Mouse (Mus musculus): ENCODE results near the gene Cldn9. TPM values are rescaled to one million over a fixed set of nuclear protein-coding genes. Genes with fewer than 3 reads are reported as not detected.
A peak's percentile ranks its signal among the peaks of the same experiment; 100 is the strongest.

Cldn9 gene
- total and polyA plus RNA-seq, 2 experiments, result not detected

DNA sequence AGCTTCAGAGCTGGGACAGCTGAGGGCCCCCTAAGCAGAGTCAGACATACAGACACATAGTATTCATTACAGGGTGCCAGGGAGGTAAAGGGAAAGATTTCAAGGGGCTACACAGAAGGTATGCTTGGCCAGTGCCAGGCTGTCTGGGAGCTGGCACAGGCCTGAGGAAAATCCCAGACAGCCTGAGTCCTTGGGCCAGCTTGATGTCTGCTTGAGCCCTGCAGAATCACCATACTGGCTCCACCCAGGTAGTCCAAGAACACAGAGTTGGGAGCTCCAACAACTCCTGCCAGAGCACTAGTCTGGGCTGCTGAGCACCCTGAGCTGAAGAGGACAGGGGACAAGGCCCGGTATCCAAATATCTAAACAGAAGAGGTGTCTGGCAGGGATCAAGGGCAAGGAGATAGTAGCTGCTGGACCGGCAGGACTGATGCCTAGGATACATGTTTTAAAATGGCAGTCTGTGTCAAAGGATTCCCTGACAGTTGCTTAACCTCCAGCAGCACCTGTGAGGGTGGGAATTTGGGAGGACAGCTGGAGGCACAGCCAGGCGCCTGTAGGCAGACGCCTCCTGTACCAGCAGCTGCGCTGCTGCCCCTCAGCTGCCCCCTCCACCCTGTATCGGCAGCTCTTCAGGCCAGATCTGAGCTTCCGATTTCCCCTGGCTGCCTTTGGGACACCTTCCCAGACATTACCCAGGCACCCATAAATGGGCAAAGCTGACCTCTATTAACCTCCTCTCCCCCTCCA lies 38.7 kb upstream of the Cldn9 start, which contains the start of gene 1520401A03Rik:
Gene 1520401A03Rik, minus strand, starts transcription at position 408 of the 750 bp plus-strand sequence.
- Histone ChIP-seq H3K27me3 (ENCODE audit: control insufficient read depth, insufficient read depth, low read length) (no peaks in the 10 kb centered on the region), H3K36me3 (ENCODE audit: control insufficient read depth, insufficient read depth, low read length) (no peaks in the 10 kb centered on the region), H3K79me2 (ENCODE audit: control insufficient read depth, insufficient read depth, low read length) (no peaks in the 10 kb centered on the region), H3K27ac (replicated peaks; ENCODE audit: insufficient read depth, low read depth, low read length) (no peak within 1 kb of the TSS), H3K9ac (ENCODE audit: low read depth, low read length) (no peak within 1 kb of the TSS), H3K4me1 (ENCODE audit: control insufficient read depth, insufficient read depth, low read length) (0 out of 2 replicates have a peak, but pooled peaks cover 3% of the 10 kb centered on the region), H3K4me3 (ENCODE audit: insufficient read depth, low read depth, low read length) (no peak within 1 kb of the TSS)
- 83% methylated on average over 7 of the region's 7 CpGs for WGBS
- no peak for DNase-seq (ENCODE audit: extremely low read depth, low read depth, low spot score)
- no peak for TF ChIP-seq POLR2A (IDR thresholded peaks at IDR 0.05; ENCODE audit: extremely low read depth, insufficient read depth, low read length)
- no peak for TF ChIP-seq CTCF (IDR thresholded peaks at IDR 0.05; ENCODE audit: low read depth, low read length)

GRCm38 (mm10) chr17:23721886-23722285 lies 38.1 kb upstream of the Cldn9 start:
- no peak overlapping the region for H3K27ac ChIP-seq (replicated peaks; ENCODE audit: insufficient read depth, low read depth, low read length)
- no peaks in the 10 kb centered on the region for H3K79me2 ChIP-seq (ENCODE audit: control insufficient read depth, insufficient read depth, low read length)
- H3K4me1 ChIP-seq (ENCODE audit: control insufficient read depth, insufficient read depth, low read length), result 0 out of 2 replicates have a peak, but pooled peaks cover 3% of the 10 kb centered on the region
- WGBS, result 66% methylated on average over 2 of the region's 2 CpGs
- H3K36me3 ChIP-seq (ENCODE audit: control insufficient read depth, insufficient read depth, low read length), result no peaks in the 10 kb centered on the region
- H3K9ac ChIP-seq (ENCODE audit: low read depth, low read length), result no peak overlapping the region
- no peak for TF ChIP-seq POLR2A (IDR thresholded peaks at IDR 0.05; ENCODE audit: extremely low read depth, insufficient read depth, low read length)
- TF ChIP-seq CTCF (IDR thresholded peaks at IDR 0.05; ENCODE audit: low read depth, low read length), result no peak
- no peak overlapping the region for H3K4me3 ChIP-seq (ENCODE audit: insufficient read depth, low read depth, low read length)
- H3K27me3 ChIP-seq (ENCODE audit: control insufficient read depth, insufficient read depth, low read length), result no peaks in the 10 kb centered on the region
- no peak for DNase-seq (ENCODE audit: extremely low read depth, low read depth, low spot score)

- DNase-seq (ENCODE audit: extremely low read depth, low read depth, low spot score), result no peak
- no peak overlapping the region for H3K4me3 ChIP-seq (ENCODE audit: insufficient read depth, low read depth, low read length)
- no peaks in the 10 kb centered on the region for H3K36me3 ChIP-seq (ENCODE audit: control insufficient read depth, insufficient read depth, low read length)
- no peaks in the 10 kb centered on the region for H3K79me2 ChIP-seq (ENCODE audit: control insufficient read depth, insufficient read depth, low read length)
- no peak overlapping the region for H3K27ac ChIP-seq (replicated peaks; ENCODE audit: insufficient read depth, low read depth, low read length)
- no peaks in the 10 kb centered on the region for H3K4me1 ChIP-seq (ENCODE audit: control insufficient read depth, insufficient read depth, low read length)
- no peak overlapping the region for H3K9ac ChIP-seq (ENCODE audit: low read depth, low read length)
- H3K27me3 ChIP-seq (ENCODE audit: control insufficient read depth, insufficient read depth, low read length), result no peaks in the 10 kb centered on the region
- TF ChIP-seq POLR2A (IDR thresholded peaks at IDR 0.05; ENCODE audit: extremely low read depth, insufficient read depth, low read length) (no peak), CTCF (IDR thresholded peaks at IDR 0.05; ENCODE audit: low read depth, low read length) (no peak)
- 75% methylated on average over 1 of the region's 1 CpGs for WGBS
These were observed 35.6 kb upstream of the Cldn9 start for GRCm38 (mm10) chr17:23719455-23719854.

DNA sequence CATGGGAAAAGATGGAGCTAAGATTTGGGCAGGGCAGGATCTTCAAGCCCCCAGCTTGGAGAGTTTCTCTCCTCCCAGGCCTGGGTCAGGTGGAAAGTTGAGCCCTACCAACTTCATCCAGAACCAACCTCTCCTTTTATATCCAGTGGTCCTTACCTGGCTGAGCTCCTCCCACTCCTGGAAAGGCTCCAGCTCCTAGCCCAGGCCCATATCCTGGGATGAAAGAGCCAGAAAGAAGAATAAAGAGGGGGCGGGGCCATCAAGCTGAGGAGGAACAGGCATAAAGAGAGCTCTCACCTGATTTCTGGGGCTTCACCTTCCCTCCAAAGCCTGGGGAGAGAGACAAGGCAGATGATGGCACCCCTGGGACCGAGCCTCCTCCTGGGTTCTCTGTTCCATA lies 33.2 kb upstream of the Cldn9 start:
- Histone ChIP-seq H3K27me3 (ENCODE audit: control insufficient read depth, insufficient read depth, low read length) (no peaks in the 10 kb centered on the region), H3K79me2 (ENCODE audit: control insufficient read depth, insufficient read depth, low read length) (no peaks in the 10 kb centered on the region), H3K9ac (ENCODE audit: low read depth, low read length) (no peak overlapping the region), H3K4me1 (ENCODE audit: control insufficient read depth, insufficient read depth, low read length) (no peaks in the 10 kb centered on the region), H3K4me3 (ENCODE audit: insufficient read depth, low read depth, low read length) (no peak overlapping the region), H3K27ac (replicated peaks; ENCODE audit: insufficient read depth, low read depth, low read length) (no peak overlapping the region), H3K36me3 (ENCODE audit: control insufficient read depth, insufficient read depth, low read length) (no peaks in the 10 kb centered on the region)
- no peak for DNase-seq (ENCODE audit: extremely low read depth, low read depth, low spot score)
- TF ChIP-seq POLR2A (IDR thresholded peaks at IDR 0.05; ENCODE audit: extremely low read depth, insufficient read depth, low read length), result no peak
- TF ChIP-seq CTCF (IDR thresholded peaks at IDR 0.05; ENCODE audit: low read depth, low read length), result no peak
- WGBS, result 87% methylated on average over 2 of the region's 2 CpGs

DNA sequence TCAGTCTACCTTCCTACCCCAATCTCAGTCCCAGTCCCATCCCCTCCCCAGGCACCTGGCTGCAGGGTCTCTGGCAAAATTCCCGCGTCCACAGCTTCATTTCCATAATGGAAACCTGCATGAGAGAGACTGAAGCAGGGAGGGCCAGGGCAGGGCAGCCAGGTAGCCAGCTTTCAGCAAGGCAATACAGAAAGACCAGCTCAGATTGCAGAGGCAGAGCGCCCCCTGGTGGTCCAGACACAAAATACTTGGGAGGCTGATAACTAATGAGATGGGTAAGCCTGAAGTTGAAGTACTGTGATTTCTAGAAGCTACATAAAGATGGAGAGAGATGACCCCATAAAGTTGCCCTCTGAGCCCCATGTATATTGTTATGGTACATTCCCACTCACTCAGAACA lies 22.4 kb upstream of the Cldn9 start:
- Histone ChIP-seq H3K9ac (ENCODE audit: low read depth, low read length) (no peak overlapping the region), H3K4me1 (ENCODE audit: control insufficient read depth, insufficient read depth, low read length) (no peaks in the 10 kb centered on the region), H3K79me2 (ENCODE audit: control insufficient read depth, insufficient read depth, low read length) (no peaks in the 10 kb centered on the region), H3K36me3 (ENCODE audit: control insufficient read depth, insufficient read depth, low read length) (no peaks in the 10 kb centered on the region), H3K27me3 (ENCODE audit: control insufficient read depth, insufficient read depth, low read length) (no peaks in the 10 kb centered on the region; the same call in 1 of the 2 replicates), H3K27ac (replicated peaks; ENCODE audit: insufficient read depth, low read depth, low read length) (no peak overlapping the region), H3K4me3 (ENCODE audit: insufficient read depth, low read depth, low read length) (no peak overlapping the region)
- peak; percentile 43 for DNase-seq (ENCODE audit: extremely low read depth, low read depth, low spot score)
- WGBS, result 0% methylated on average over 3 of the region's 3 CpGs
- TF ChIP-seq POLR2A (IDR thresholded peaks at IDR 0.05; ENCODE audit: extremely low read depth, insufficient read depth, low read length), result no peak
- peak; percentile 85 for TF ChIP-seq CTCF (IDR thresholded peaks at IDR 0.05; ENCODE audit: low read depth, low read length)

DNA sequence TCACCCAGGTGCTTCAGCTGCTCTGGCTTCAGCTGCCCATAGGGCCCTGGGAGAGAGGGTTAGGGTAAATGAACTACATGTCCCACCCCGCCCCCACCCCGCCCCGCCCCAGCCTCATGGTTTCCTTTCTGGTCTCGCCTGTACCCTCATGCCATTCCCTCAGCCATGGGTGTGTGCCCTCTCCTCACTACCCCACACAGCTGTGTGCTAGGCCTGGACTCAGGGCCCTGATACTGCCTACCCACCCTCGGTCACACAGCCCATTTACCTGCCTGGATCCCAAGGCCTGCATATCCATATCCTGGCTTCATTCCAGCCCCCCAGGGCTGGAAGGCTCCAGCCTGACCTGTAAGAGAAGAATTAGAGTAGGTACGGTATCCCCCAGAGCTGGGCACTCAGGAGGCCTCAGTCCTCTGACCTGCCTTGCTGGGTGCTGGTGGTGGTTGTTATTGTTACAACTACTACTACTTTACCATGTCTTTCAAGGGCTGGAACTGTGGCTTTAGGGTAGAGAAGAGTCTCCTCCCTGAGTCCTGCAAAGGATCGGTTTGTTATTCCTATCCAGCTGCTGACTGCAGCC lies 21.8 kb upstream of the Cldn9 start:
- Histone ChIP-seq H3K27me3 (ENCODE audit: control insufficient read depth, insufficient read depth, low read length) (no peaks in the 10 kb centered on the region; the same call in 1 of the 2 replicates), H3K9ac (ENCODE audit: low read depth, low read length) (no peak overlapping the region), H3K79me2 (ENCODE audit: control insufficient read depth, insufficient read depth, low read length) (no peaks in the 10 kb centered on the region), H3K4me3 (ENCODE audit: insufficient read depth, low read depth, low read length) (no peak overlapping the region), H3K27ac (replicated peaks; ENCODE audit: insufficient read depth, low read depth, low read length) (no peak overlapping the region), H3K36me3 (ENCODE audit: control insufficient read depth, insufficient read depth, low read length) (no peaks in the 10 kb centered on the region), H3K4me1 (ENCODE audit: control insufficient read depth, insufficient read depth, low read length) (no peaks in the 10 kb centered on the region)
- DNase-seq (ENCODE audit: extremely low read depth, low read depth, low spot score), result no peak
- 80% methylated on average over 7 of the region's 7 CpGs for WGBS
- TF ChIP-seq POLR2A (IDR thresholded peaks at IDR 0.05; ENCODE audit: extremely low read depth, insufficient read depth, low read length) (no peak), CTCF (IDR thresholded peaks at IDR 0.05; ENCODE audit: low read depth, low read length) (no peak)

Measured in liver, adult 2 months (tissue).